Mouse (Mus musculus) brown adipose tissue, adult 24 weeks (tissue): ENCODE data around the gene Fzd7. TPM values are rescaled to one million over a fixed set of nuclear protein-coding genes. Genes with fewer than 3 reads are reported as not detected.

ENCODE experiments used
- polyA plus RNA-seq: library from polyadenylated mRNA; stranded (reverse); fragments of >200 nt; gene quantifications from 2 replicates; pipeline ENCODE4 v1.2.4, GENCODE M21; 2012; ENCODE audit not compliant: missing spikeins, insufficient read depth, insufficient read length

Fzd7 gene
- polyA plus RNA-seq, 1 experiment: 6.4 TPM

Other genes starting within 250 kb of the Fzd7 start
- 5.2 and 5.4 TPM in 2 replicates for gene Als2, start 245.2 kb upstream of the Fzd7 start, polyA plus RNA-seq
- not detected in 2 replicates for gene Cdk15, start 225.5 kb upstream of the Fzd7 start, polyA plus RNA-seq
- 1.3 and 1.9 TPM in 2 replicates for gene Gm973, start 33.8 kb downstream of the Fzd7 start, polyA plus RNA-seq
- 228 and 236 TPM in 2 replicates for gene Sumo1, start 188.4 kb downstream of the Fzd7 start, polyA plus RNA-seq
- 31.9 and 35.1 TPM in 2 replicates for gene Nop58, start 202.5 kb downstream of the Fzd7 start, polyA plus RNA-seq